In the genomic region with DNA sequence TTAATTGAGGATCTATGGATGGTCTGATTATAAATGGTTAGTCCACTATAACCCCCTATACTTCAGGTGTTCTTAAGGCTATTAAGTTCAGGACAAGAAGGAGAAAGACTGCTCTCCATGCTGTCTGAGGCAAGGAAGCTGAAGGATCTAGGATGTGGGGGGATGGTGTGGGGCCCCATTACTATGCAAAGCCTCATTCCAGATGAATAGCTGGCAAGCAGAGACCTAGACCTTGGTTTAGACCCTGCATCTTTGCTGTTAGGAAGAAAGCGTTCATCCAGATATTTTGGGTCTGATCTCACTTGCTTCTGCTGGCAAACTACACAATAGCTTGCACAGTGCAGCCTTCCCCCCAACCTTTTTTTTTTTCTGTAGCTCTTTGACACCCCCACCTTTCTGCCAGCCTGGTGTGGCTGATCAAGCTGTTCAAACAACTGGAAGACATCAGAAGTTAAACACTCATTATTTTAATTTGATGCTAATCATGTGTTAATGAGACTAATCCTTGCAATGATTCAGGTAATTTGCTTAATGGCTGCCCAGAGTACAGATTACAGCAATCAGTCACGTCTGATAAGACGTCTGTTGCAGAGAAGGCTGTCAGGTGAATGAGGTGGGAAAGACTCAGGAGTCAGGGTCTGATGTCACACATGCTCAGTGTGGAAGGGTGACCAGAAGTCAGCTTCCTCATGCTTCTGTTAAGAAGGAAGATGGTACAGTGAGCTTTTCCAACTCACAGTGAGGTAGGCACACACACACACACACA, we compare ENCODE assay signal across 20 mouse cellular contexts.
DNase-seq lines count a peak whose midpoint lies in the region; ATAC-seq and TF ChIP-seq lines count a peak whose summit lies in the region.
"Had no signal": no experiment of that assay in that cellular context is flagged by ENCODE, and none has a peak within 500 bp of the region (broad histone marks: within the 10 kb centered on the region; RNA-seq: fewer than 3 reads in every experiment).

No protein-coding gene starts in this region.

- no peak overlapping the region for H3K4me3 ChIP-seq in hindbrain, embryonic 13.5 days
- no peak overlapping the region for H3K4me3 ChIP-seq in hindbrain, embryonic 11.5 days (ENCODE audit: low read depth, low read length)
- no peak overlapping the region for H3K4me3 ChIP-seq in forebrain, embryonic 13.5 days
- H3K4me3 ChIP-seq in hindbrain, embryonic 16.5 days (ENCODE audit: low read length) = no peak overlapping the region
- H3K4me3 ChIP-seq in stomach, postnatal 0 days (ENCODE audit: low read depth, low read length) = no peak overlapping the region
- H3K4me3 ChIP-seq: heart, embryonic 12.5 days; limb, embryonic 15.5 days; liver, embryonic 15.5 days had no signal

- DNase-seq in hindbrain, embryonic 11.5 days (ENCODE audit: low spot score) = no peak
- DNase-seq in retina, postnatal 1 day = peak; percentile 65
- DNase-seq in lung, postnatal 4 days = no peak
- no peak for DNase-seq in stomach, postnatal 0 days (ENCODE audit: low spot score)
- DNase-seq: adrenal gland, postnatal 25 days; cerebellum, adult 8-10 months; heart, adult 11 months; heart, postnatal 14 days; kidney, adult 2 months; kidney, postnatal 10 days; layer of hippocampus, postnatal 36 days; lung, postnatal 10 days had no signal

- no peak for TF ChIP-seq CTCF in stomach, postnatal 0 days (IDR thresholded peaks at IDR 0.05; ENCODE audit: low read depth)

- no peaks in the 10 kb centered on the region for H3K9me3 ChIP-seq in hindbrain, embryonic 13.5 days
- H3K9me3 ChIP-seq in hindbrain, embryonic 11.5 days (ENCODE audit: control insufficient read depth, low read length) = no peaks in the 10 kb centered on the region
- H3K9me3 ChIP-seq in forebrain, embryonic 13.5 days (replicated peaks) = no peaks in the 10 kb centered on the region
- H3K9me3 ChIP-seq in hindbrain, embryonic 16.5 days (ENCODE audit: control insufficient read depth, low read length) = no peaks in the 10 kb centered on the region
- no peaks in the 10 kb centered on the region for H3K9me3 ChIP-seq in stomach, postnatal 0 days (ENCODE audit: control insufficient read depth, low read length)
- H3K9me3 ChIP-seq: heart, embryonic 12.5 days; limb, embryonic 15.5 days; liver, embryonic 15.5 days had no signal

- 25% methylated on average over 3 of the region's 3 CpGs for WGBS in hindbrain, embryonic 13.5 days
- 33% methylated on average over 3 of the region's 3 CpGs for WGBS in hindbrain, embryonic 11.5 days
- WGBS in forebrain, embryonic 13.5 days = 0% methylated on average over 3 of the region's 3 CpGs
- 26% methylated on average over 3 of the region's 3 CpGs for WGBS in hindbrain, embryonic 16.5 days
- WGBS in stomach, postnatal 0 days = 27% methylated on average over 3 of the region's 3 CpGs

- peaks cover 3% of the 10 kb centered on the region; the same call in 1 of the 2 replicates for H3K4me1 ChIP-seq in hindbrain, embryonic 13.5 days (replicated peaks)
- H3K4me1 ChIP-seq in hindbrain, embryonic 11.5 days (replicated peaks; ENCODE audit: control insufficient read depth, insufficient read depth, low read length) = no peaks in the 10 kb centered on the region
- H3K4me1 ChIP-seq in forebrain, embryonic 13.5 days = peaks cover 15% of the 10 kb centered on the region
- H3K4me1 ChIP-seq in hindbrain, embryonic 16.5 days (ENCODE audit: control insufficient read depth, insufficient read depth, low read depth, low read length) = no peaks in the 10 kb centered on the region
- no peaks in the 10 kb centered on the region for H3K4me1 ChIP-seq in stomach, postnatal 0 days (replicated peaks; ENCODE audit: control insufficient read depth, insufficient read depth)
- H3K4me1 ChIP-seq: heart, embryonic 12.5 days; limb, embryonic 15.5 days; liver, embryonic 15.5 days had no signal

- no peak for TF ChIP-seq EP300 in stomach, postnatal 0 days (optimal IDR thresholded peaks at IDR 0.05)

- no peaks in the 10 kb centered on the region for H3K36me3 ChIP-seq in hindbrain, embryonic 13.5 days
- no peaks in the 10 kb centered on the region for H3K36me3 ChIP-seq in hindbrain, embryonic 11.5 days (ENCODE audit: control insufficient read depth, insufficient read depth, low read length)
- H3K36me3 ChIP-seq in forebrain, embryonic 13.5 days (ENCODE audit: poor library complexity, severe bottlenecking) = no peaks in the 10 kb centered on the region
- no peaks in the 10 kb centered on the region for H3K36me3 ChIP-seq in hindbrain, embryonic 16.5 days (ENCODE audit: control insufficient read depth, insufficient read depth, low read length)
- no peaks in the 10 kb centered on the region for H3K36me3 ChIP-seq in stomach, postnatal 0 days (ENCODE audit: control insufficient read depth, insufficient read depth, low read length)
- H3K36me3 ChIP-seq: heart, embryonic 12.5 days; limb, embryonic 15.5 days; liver, embryonic 15.5 days had no signal

- no peak overlapping the region for H3K9ac ChIP-seq in hindbrain, embryonic 13.5 days
- H3K9ac ChIP-seq in hindbrain, embryonic 11.5 days (ENCODE audit: low read depth, low read length) = no peak overlapping the region
- no peak overlapping the region for H3K9ac ChIP-seq in forebrain, embryonic 13.5 days
- no peak overlapping the region for H3K9ac ChIP-seq in hindbrain, embryonic 16.5 days (ENCODE audit: low read depth, low read length)
- H3K9ac ChIP-seq in stomach, postnatal 0 days (ENCODE audit: low read length) = no peak overlapping the region
- H3K9ac ChIP-seq: heart, embryonic 12.5 days; limb, embryonic 15.5 days; liver, embryonic 15.5 days had no signal

- H3K4me2 ChIP-seq in hindbrain, embryonic 13.5 days = no peak overlapping the region
- no peak overlapping the region for H3K4me2 ChIP-seq in hindbrain, embryonic 11.5 days (replicated peaks; ENCODE audit: low read depth, low read length)
- no peak overlapping the region for H3K4me2 ChIP-seq in forebrain, embryonic 13.5 days
- H3K4me2 ChIP-seq in hindbrain, embryonic 16.5 days (ENCODE audit: low read length) = no peak overlapping the region
- no peak overlapping the region for H3K4me2 ChIP-seq in stomach, postnatal 0 days (replicated peaks; ENCODE audit: low read depth)
- H3K4me2 ChIP-seq: heart, embryonic 12.5 days; limb, embryonic 15.5 days; liver, embryonic 15.5 days had no signal

- no peak overlapping the region for H3K27ac ChIP-seq in hindbrain, embryonic 13.5 days
- H3K27ac ChIP-seq in hindbrain, embryonic 11.5 days (ENCODE audit: low read depth, low read length) = no peak overlapping the region
- no peak overlapping the region for H3K27ac ChIP-seq in forebrain, embryonic 13.5 days
- no peak overlapping the region for H3K27ac ChIP-seq in hindbrain, embryonic 16.5 days (ENCODE audit: low read depth, low read length)
- no peak overlapping the region for H3K27ac ChIP-seq in stomach, postnatal 0 days (replicated peaks)
- H3K27ac ChIP-seq: limb, embryonic 15.5 days; liver, embryonic 15.5 days had no signal

- 0 out of 2 replicates have a peak, but pooled peaks cover 3% of the 10 kb centered on the region for H3K27me3 ChIP-seq in hindbrain, embryonic 13.5 days
- H3K27me3 ChIP-seq in hindbrain, embryonic 11.5 days (ENCODE audit: control insufficient read depth, insufficient read depth, low read length) = no peaks in the 10 kb centered on the region
- H3K27me3 ChIP-seq in forebrain, embryonic 13.5 days = no peaks in the 10 kb centered on the region
- no peaks in the 10 kb centered on the region for H3K27me3 ChIP-seq in hindbrain, embryonic 16.5 days (replicated peaks; ENCODE audit: control insufficient read depth, insufficient read depth, low read length)
- H3K27me3 ChIP-seq in stomach, postnatal 0 days (ENCODE audit: control insufficient read depth, insufficient read depth, low read length) = no peaks in the 10 kb centered on the region
- H3K27me3 ChIP-seq: CH12.LX; heart, embryonic 12.5 days; limb, embryonic 15.5 days; liver, embryonic 15.5 days had no signal

- ATAC-seq in hindbrain, embryonic 13.5 days (ENCODE audit: low FRiP score) = 0 out of 2 replicates have a peak, but pooled peaks have one; percentile 46
- ATAC-seq in hindbrain, embryonic 11.5 days (ENCODE audit: low FRiP score) = no peak
- peak; percentile 94 for ATAC-seq in forebrain, embryonic 13.5 days
- ATAC-seq in hindbrain, embryonic 16.5 days = peak; percentile 54
- no peak for ATAC-seq in stomach, postnatal 0 days (ENCODE audit: low FRiP score, low TSS enrichment)
- ATAC-seq: inflammation-experienced regulatory T-cells, adult 6 months had no signal

Comparison
In these comparisons a context has a peak if more than half of its experiments do, and no peak if none do; other contexts are left out.
1. ATAC-seq: peak in hindbrain, embryonic 13.5 days (single experiment), forebrain, embryonic 13.5 days (single experiment) and hindbrain, embryonic 16.5 days (single experiment); none in hindbrain, embryonic 11.5 days (single experiment) and stomach, postnatal 0 days (single experiment).